Mouse (Mus musculus): ENCODE measurements around the gene Panx3.

Gene Panx3

GRCm38 (mm10) chr9:37669115-37669514 is at the start of gene Panx3:
Gene Panx3, minus strand, starts transcription at chr9:37669235.
- no peak for DNase-seq (ENCODE audit: low spot score in 2 of 2)

- DNase-seq (ENCODE audit: low spot score in 2 of 2) = no peak
Measured at GRCm38 (mm10) chr9:37716150-37716549, 47.1 kb upstream of the Panx3 start, which contains the start of gene Olfr160. Gene Olfr160, minus strand, starts transcription at chr9:37716250.

DNA sequence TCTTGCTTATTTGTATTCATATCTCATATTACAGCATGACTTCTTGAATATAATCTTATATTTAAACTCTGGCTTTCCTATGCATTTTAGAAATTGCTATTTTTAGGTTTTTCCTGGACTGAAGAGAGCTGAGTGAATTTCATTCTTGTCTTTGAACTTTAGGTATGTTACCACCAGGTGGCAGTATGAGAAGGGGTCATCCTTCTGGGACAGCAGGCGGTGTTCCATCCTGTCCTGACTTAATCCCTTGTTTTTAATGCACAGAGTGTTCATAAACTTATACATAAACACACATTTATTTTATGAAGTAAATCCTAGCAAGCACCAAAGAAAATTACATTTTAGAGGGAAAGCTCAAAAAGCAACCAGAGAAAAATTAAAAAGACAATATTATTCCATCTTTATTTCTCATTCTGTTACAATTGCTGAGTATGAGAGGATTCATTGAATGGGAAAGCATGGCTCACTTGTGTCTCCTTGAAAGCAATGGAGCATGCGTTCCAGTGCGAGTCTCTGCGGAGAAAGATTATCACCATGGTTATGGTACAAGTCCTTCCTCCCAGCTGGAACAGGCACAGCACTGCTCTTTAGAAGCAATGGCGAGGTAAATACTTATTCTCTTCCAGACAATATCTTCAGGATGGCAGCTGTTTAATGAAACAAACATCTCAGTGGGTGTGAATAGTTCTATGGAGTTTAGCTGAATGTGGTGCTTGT is 21.1 kb upstream of the Panx3 start:
- DNase-seq (ENCODE audit: low spot score in 2 of 2) = no peak

DNA sequence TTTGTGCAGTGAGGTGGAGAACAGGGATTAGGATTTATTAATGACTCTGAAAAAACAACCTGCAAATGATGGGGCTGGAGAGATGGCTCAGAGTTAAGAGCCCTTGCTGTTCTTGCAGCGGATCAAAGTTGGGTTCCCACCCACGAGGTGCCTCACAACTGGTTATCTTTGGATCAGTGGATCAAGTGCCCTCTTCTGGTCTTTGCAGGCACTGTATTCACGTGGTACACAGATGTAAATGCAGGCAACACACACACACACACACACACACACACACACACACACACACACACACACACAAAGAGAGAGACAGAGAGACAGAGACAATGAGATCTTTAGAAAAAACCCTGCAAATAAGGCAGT is 18.9 kb upstream of the Panx3 start:
- no peak for DNase-seq (ENCODE audit: low spot score in 2 of 2)

- DNase-seq (ENCODE audit: low spot score in 2 of 2) = no peak
Measured at GRCm38 (mm10) chr9:37687288-37687940, 18.4 kb upstream of the Panx3 start.

GRCm38 (mm10) chr9:37681123-37681522 is 12.1 kb upstream of the Panx3 start:
- DNase-seq (ENCODE audit: low spot score in 2 of 2) = peak in 1 of 2 experiments; percentile 44

- peak in 1 of 2 experiments; percentile 76 for DNase-seq (ENCODE audit: low spot score in 2 of 2)
Measured at GRCm38 (mm10) chr9:37675287-37675686, 6.3 kb upstream of the Panx3 start.

- no peak for DNase-seq (ENCODE audit: low spot score in 2 of 2)
Measured at GRCm38 (mm10) chr9:37670261-37670660, 1.2 kb upstream of the Panx3 start.

DNA sequence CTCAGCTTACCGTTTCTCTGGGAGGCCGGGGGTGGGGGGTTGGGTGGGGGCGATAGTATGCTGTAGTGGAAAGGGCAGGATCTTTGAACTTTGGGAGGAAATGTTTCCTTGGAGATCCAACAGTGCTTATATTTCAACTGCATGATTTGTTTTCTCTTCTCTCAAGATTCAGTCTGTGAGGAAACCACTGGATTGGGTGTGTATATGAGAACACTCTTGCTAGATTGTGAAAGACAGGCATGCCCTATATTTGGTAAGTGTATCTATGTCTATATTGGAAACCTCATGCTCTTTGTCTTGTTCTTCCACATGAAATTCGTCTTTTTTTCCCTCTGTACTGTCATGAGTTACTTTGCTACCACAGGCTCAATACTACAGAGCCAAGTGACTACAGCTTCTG is 643 bp upstream of the Panx3 start:
- no peak for DNase-seq (ENCODE audit: low spot score in 2 of 2)

DNA sequence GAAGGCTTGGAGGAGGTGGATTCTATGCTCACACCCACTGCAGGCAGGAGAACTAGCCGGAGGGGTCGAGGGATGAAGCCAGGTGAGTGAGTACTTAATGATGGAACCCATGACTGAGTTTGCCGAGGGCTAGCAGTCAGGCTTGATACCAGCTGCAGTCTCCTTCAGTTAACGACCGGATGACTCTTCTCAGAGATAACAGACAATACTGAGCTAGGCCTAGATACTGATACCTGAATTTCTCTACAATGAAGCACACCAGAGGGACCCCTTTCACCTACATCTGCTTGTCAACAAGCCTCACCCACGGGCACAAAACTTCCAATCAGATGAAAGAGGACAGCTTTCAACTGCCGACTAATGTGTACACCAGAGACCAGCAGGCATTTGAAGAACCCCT is 3.0 kb downstream of the Panx3 start:
- no peak for DNase-seq (ENCODE audit: low spot score in 2 of 2)

- DNase-seq (ENCODE audit: low spot score in 2 of 2) = no peak
Measured at GRCm38 (mm10) chr9:37664604-37665003, 4.4 kb downstream of the Panx3 start.

DNA sequence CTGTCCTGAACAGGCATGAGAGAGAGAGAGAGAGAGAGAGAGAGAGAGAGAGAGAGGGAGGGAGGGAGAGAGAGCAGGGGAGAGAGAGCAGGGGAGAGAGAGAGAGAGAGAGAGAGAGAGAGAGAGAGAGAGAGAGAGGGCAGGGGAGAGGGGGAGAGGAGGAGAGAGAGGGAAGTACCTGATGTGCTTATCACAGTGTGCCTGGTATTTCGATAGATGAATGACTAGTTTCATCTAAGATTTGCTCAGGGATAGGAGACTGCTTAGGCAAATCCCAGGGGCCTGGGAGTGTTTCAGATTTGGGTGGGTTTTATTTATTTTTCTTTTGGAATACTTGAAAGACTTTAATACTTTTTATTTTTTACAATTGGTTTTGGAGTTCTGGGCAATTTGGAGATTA is 5.8 kb downstream of the Panx3 start:
- DNase-seq (ENCODE audit: low spot score in 2 of 2) = no peak

GRCm38 (mm10) chr9:37659413-37659812 is 9.6 kb downstream of the Panx3 start:
- no peak for DNase-seq (ENCODE audit: low spot score in 2 of 2)

DNA sequence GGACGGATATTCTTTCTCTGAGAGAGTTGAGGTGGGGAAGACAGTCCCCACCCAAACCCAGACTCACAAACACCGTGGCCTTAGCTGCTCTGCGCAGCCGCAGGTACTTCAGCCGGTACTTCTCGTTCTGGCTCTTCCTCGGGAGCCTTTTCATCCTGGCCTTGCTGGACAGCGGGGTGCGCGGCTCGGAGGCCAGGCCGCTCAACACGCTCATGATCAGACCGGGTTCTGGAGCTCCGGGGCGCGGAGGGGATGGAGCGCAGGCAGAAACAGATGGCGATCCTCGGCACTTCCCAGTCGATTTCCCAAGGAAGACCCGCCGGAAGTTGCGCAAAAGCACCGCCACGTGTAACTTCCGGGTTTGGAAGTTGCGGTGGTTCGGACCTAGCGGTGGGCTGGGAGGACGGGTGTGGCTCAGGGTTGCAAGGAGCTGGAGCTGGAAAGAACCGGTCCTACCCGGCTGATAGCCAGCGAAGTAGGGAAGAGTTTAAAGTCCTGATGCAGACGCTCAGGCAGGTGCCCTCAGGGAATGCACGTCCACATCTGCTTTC is 12.0 kb downstream of the Panx3 start, which contains the start of gene Tbrg1:
Tbrg1 (minus strand) TSS at position 382 of the 551 bp plus-strand sequence.
- peak; percentile 35 to 74 for DNase-seq (ENCODE audit: low spot score in 2 of 2)

GRCm38 (mm10) chr9:37656439-37656881 is 12.6 kb downstream of the Panx3 start:
- peak in 1 of 2 experiments; percentile 12 for DNase-seq (ENCODE audit: low spot score in 2 of 2)

GRCm38 (mm10) chr9:37655961-37656360 is 13.1 kb downstream of the Panx3 start:
- DNase-seq (ENCODE audit: low spot score in 2 of 2) = no peak

DNA sequence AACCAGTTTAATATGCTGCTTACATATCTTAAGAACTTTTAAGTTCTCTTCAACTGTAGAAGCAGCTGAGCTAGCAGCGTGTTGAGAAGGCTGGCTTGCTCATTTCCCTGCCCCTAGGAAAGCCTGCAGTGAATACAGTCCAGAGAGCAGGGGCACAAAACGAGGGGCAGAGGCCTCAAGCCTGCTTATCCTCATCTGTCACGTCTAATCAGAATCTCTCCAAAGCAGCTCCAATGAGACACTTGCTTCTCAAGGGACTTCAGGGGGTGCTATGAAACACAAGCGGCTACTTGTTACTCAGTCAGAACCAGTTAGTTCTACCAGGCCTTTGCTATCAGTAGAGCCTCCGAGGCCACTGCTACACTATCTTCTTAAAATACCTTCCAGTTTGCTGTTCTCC is 15.2 kb downstream of the Panx3 start:
- DNase-seq (ENCODE audit: low spot score in 2 of 2) = no peak

DNA sequence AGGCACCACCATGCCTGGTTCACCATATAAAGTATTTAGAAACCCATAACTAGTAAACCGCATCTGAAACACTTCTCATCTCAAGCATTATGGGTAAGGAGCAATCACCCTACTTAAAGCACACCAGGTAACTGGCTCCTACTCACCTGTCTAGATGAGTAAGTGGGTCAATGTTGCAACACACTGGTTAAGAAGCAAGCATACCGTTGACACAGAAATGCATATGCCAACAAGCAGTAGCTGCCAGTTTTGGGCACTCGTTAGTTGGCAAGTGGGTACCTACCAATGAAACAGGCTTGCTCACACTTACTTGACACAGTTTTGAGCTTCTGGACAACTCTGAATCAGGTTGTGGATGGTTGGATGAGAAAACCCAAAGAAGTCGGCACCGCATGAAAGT is 18.4 kb downstream of the Panx3 start:
- DNase-seq (ENCODE audit: low spot score in 2 of 2) = no peak

- DNase-seq (ENCODE audit: low spot score in 2 of 2) = no peak
Measured at GRCm38 (mm10) chr9:37646246-37646645, 22.8 kb downstream of the Panx3 start.

DNA sequence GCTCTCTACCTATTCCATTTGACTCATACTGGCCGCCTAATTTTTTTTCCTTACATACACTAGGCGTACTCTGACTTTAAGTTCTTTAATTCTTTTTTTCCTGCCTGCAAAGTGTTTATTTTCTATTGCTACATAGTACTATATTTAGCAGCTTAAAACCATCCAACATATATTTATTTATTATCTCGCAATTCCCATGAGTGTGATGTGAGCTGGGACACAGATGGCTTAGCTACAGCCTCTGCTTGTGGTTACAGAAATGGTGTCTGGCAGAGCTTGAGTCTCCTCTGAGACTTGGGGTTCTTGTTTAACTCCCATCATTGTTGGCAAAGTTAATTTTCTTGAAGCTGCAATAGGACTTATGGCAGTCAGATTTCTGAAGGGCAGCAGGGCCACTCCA is 30.3 kb downstream of the Panx3 start:
- DNase-seq (ENCODE audit: low spot score in 2 of 2) = no peak

DNA sequence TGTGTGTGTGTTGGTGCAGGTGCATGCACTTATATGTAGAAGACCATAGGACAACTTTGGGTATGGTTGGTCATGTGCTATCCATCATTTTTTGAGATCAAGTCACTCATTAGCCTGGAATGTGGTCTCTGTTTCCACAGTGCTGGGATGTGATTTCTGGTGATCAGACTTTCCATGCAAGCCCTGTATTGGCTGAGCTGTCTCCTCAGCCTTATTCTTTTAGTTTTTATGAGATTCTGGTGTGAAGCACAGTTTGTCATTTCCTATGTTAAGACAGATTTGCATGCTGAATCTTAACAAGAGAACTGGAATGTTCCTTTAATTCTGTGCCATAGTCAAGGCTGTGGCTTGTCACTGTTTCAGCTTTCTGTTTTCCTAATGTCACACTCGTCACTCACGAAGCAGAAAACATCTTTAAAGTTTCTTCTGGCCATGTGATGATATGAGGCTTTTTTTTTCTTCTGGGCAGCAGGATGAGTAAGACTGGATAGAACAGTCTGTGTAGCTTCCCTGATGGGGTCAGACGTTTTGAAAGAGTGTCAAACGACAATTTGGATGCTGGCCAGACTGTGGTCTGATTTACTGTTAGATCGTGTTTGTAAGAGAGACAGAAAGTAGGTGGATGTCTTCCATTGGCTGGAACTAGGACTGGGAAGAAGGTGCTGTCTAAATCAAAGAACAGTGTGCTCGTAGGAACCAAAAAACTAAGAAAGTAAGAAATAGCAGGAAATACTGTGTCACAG is 32.1 kb downstream of the Panx3 start:
- no peak for DNase-seq (ENCODE audit: low spot score in 2 of 2)

DNA sequence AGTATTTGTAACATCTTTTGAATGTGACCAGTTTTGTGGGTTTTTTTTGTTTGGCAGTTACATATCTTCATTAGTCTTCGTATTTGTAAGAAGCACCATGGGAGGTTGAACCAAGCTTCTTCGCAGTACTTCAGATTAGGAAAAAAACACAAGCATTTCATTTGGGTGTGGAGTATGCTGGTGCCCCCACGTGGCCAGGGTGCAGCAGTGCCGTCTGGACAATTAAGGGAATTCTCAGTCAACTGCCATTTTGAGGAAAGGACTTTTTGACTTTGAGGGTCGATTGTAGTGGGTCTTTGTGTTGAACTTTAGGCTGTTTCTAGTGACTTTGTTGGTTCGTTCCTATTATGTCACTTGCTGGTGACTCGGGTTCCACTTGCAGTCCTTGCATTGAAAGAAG is 32.7 kb downstream of the Panx3 start:
- peak in 1 of 2 experiments; percentile 69 for DNase-seq (ENCODE audit: low spot score in 2 of 2)

Data from left cerebral cortex, adult 9 months (tissue).